Comparison of ENCODE assay signal across 17 mouse cellular contexts in genomic region chr9:116189831-116190230, GRCm38 (mm10). TPM values are rescaled to one million over a fixed set of nuclear protein-coding genes. Genes with fewer than 3 reads are reported as not detected.
A peak's percentile ranks its signal among the peaks of the same experiment; 100 is the strongest.
DNase-seq lines count a peak whose midpoint lies in the region; ATAC-seq lines count a peak whose summit lies in the region.
"Had no signal": no experiment of that assay in that cellular context is flagged by ENCODE, and none has a peak within 500 bp of the region (broad histone marks: within the 10 kb centered on the region; RNA-seq: fewer than 3 reads in every experiment).

No protein-coding gene starts in this region.

- H3K4me3 ChIP-seq in limb, embryonic 15.5 days = no peak overlapping the region
- H3K4me3 ChIP-seq in limb, embryonic 10.5 days = no peak overlapping the region
- H3K4me3 ChIP-seq: embryonic facial prominence, embryonic 12.5 days; forebrain, embryonic 15.5 days; heart, embryonic 12.5 days; hindbrain, embryonic 10.5 days had no signal

- DNase-seq in limb, embryonic 10.5 days (ENCODE audit: low spot score) = no peak
- peak; percentile 66 for DNase-seq in CD4-positive, CD25-positive, alpha-beta regulatory T cell, adult 2 months (ENCODE audit: low read depth, low spot score)
- DNase-seq in natural killer cell, adult 2 months (ENCODE audit: low spot score in 2 of 2) = peak; percentile 22 to 39
- no peak for DNase-seq in cerebellum, adult 9-10 months
- DNase-seq: adrenal gland, adult 2 months; adrenal gland, postnatal 36 days; cerebellum, adult 2 months; cerebellum, postnatal 14 days; gastrocnemius, postnatal 25 days had no signal

- no peak for ATAC-seq in limb, embryonic 15.5 days (ENCODE audit: insufficient number of reproducible peaks, low FRiP score, low TSS enrichment, low read depth)
- ATAC-seq in activated CD4-positive, CD25-positive, alpha-beta regulatory T cell, adult 4 months = peak; percentile 26
- no peak for ATAC-seq in frontal cortex, adult (ENCODE audit: low TSS enrichment)
- ATAC-seq: forebrain, embryonic 15.5 days had no signal

- H3K9me3 ChIP-seq in limb, embryonic 15.5 days = no peaks in the 10 kb centered on the region
- H3K9me3 ChIP-seq in limb, embryonic 10.5 days (replicated peaks) = no peaks in the 10 kb centered on the region
- H3K9me3 ChIP-seq: embryonic facial prominence, embryonic 12.5 days; forebrain, embryonic 15.5 days; heart, embryonic 12.5 days; hindbrain, embryonic 10.5 days had no signal

- no peak overlapping the region for H3K9ac ChIP-seq in limb, embryonic 15.5 days
- H3K9ac ChIP-seq: embryonic facial prominence, embryonic 12.5 days; forebrain, embryonic 15.5 days; heart, embryonic 12.5 days; hindbrain, embryonic 14.5 days had no signal

- 0 out of 2 replicates have a peak, but pooled peaks cover 14% of the 10 kb centered on the region for H3K4me1 ChIP-seq in limb, embryonic 15.5 days
- no peaks in the 10 kb centered on the region for H3K4me1 ChIP-seq in limb, embryonic 10.5 days
- H3K4me1 ChIP-seq: embryonic facial prominence, embryonic 12.5 days; forebrain, embryonic 15.5 days; heart, embryonic 12.5 days; hindbrain, embryonic 10.5 days had no signal

- H3K27me3 ChIP-seq in limb, embryonic 15.5 days = no peaks in the 10 kb centered on the region
- no peaks in the 10 kb centered on the region for H3K27me3 ChIP-seq in limb, embryonic 10.5 days (ENCODE audit: low read depth, poor library complexity, severe bottlenecking)
- H3K27me3 ChIP-seq: embryonic facial prominence, embryonic 12.5 days; forebrain, embryonic 15.5 days; heart, embryonic 12.5 days had no signal

- peak overlapping the region; percentile 43; the same call in 1 of the 2 replicates for H3K27ac ChIP-seq in limb, embryonic 15.5 days
- H3K27ac ChIP-seq in limb, embryonic 10.5 days = no peak overlapping the region
- H3K27ac ChIP-seq: embryonic facial prominence, embryonic 12.5 days; forebrain, embryonic 15.5 days; hindbrain, embryonic 10.5 days; hindbrain, embryonic 14.5 days had no signal

- H3K36me3 ChIP-seq in limb, embryonic 15.5 days = no peaks in the 10 kb centered on the region
- H3K36me3 ChIP-seq in limb, embryonic 10.5 days = no peaks in the 10 kb centered on the region
- H3K36me3 ChIP-seq: embryonic facial prominence, embryonic 12.5 days; forebrain, embryonic 15.5 days; heart, embryonic 12.5 days; hindbrain, embryonic 10.5 days had no signal

- H3K4me2 ChIP-seq in limb, embryonic 15.5 days = no peak overlapping the region
- H3K4me2 ChIP-seq: embryonic facial prominence, embryonic 12.5 days; forebrain, embryonic 15.5 days; heart, embryonic 12.5 days; hindbrain, embryonic 14.5 days had no signal

- WGBS in limb, embryonic 15.5 days = 75% methylated on average over 4 of the region's 4 CpGs
- 93% methylated on average over 4 of the region's 4 CpGs for WGBS in limb, embryonic 10.5 days

RNA-seq across cellular contexts. Expression of gene Tgfbr2, which starts 14.7 kb away (rescaled TPM):
- polyA plus RNA-seq in limb, embryonic 15.5 days (2015; fragmentation: Nextera tagmentation; extraction: Ambion mirVana) = 65.2 and 69.0 TPM in 2 replicates
- 9.8 and 14.1 TPM in 2 replicates for polyA plus RNA-seq in limb, embryonic 10.5 days (2016; fragmentation: Nextera tagmentation; extraction: Ambion mirVana)
- 10 to 100 TPM; 22.9 to 28.0 TPM for polyA plus RNA-seq in activated CD4-positive, CD25-positive, alpha-beta regulatory T cell, adult 4 months (2017; shearing (Covaris generic))

Comparison
In these comparisons a context has a peak if more than half of its experiments do, and no peak if none do; other contexts are left out.
1. DNase-seq: peak in CD4-positive, CD25-positive, alpha-beta regulatory T cell, adult 2 months (single experiment) and natural killer cell, adult 2 months (2 of 2); none in limb, embryonic 10.5 days (single experiment) and cerebellum, adult 9-10 months (single experiment).